Mouse (Mus musculus) myocyte (in vitro differentiated cells): Measurements from ENCODE around the gene Tm7sf3.

Source experiments
- CEBPB ChIP-seq: IDR thresholded peaks from 2 replicates; pipeline ENCODE4 v1.6.1; 2011; ENCODE audit warnings: mild to moderate bottlenecking, moderate library complexity; ENCODE audit not compliant: poor library complexity, insufficient read depth, severe bottlenecking
- MYOD1 ChIP-seq, 3 experiments: IDR thresholded peaks; one replicate each; pipeline ENCODE4 v1.6.1; 2011; ENCODE audit warnings: control low read depth in 2 of 3, low read depth in 2 of 3, mild to moderate bottlenecking in 2 of 3, moderate library complexity in 1 of 3; ENCODE audit not compliant: insufficient read length in 2 of 3, control insufficient read depth in 1 of 3
- POLR2A ChIP-seq: IDR thresholded peaks from one replicate; pipeline ENCODE4 v1.6.1; 2011; ENCODE audit warnings: low read depth, mild to moderate bottlenecking, control low read depth, moderate library complexity; ENCODE audit not compliant: insufficient read length
- POLR2AphosphoS2 ChIP-seq: IDR thresholded peaks from one replicate; pipeline ENCODE4 v1.6.1; 2011; ENCODE audit warnings: low read depth, control low read depth; ENCODE audit not compliant: insufficient read length
- REST ChIP-seq: IDR thresholded peaks from one replicate; pipeline ENCODE4 v1.6.1; 2011; ENCODE audit warnings: mild to moderate bottlenecking, control low read depth, moderate library complexity; ENCODE audit not compliant: insufficient read depth, insufficient read length
- TCF12 ChIP-seq: IDR thresholded peaks from one replicate; pipeline ENCODE4 v1.6.1; 2011; ENCODE audit warnings: mild to moderate bottlenecking, control low read depth; ENCODE audit not compliant: poor library complexity, insufficient read depth, severe bottlenecking

- no peak for TF ChIP-seq POLR2A
- no peak for TF ChIP-seq MYOD1 (IDR thresholded peaks at IDR 0.05; ENCODE audit: control insufficient read depth in 1 of 3, insufficient read length in 2 of 3, low read depth in 2 of 3)
- no peak for TF ChIP-seq REST
- no peak for TF ChIP-seq TCF12
- TF ChIP-seq CEBPB, result no peak
- no peak for TF ChIP-seq POLR2AphosphoS2
These were observed 65.7 kb downstream of the Tm7sf3 start, which contains the start of gene Fgfr1op2 for GRCm38 (mm10) chr6:146576903-146577302.
